Mouse (Mus musculus): ENCODE results near the gene Lsm12.

The Lsm12 gene

GRCm38 (mm10) chr11:102117386-102117785 is 67.7 kb downstream of the Lsm12 start:
- no peak for DNase-seq (ENCODE audit: low read depth, low spot score)

- DNase-seq (ENCODE audit: low read depth, low spot score): no peak
Measured at GRCm38 (mm10) chr11:102116241-102116640, 68.9 kb downstream of the Lsm12 start.
